Mouse (Mus musculus): ENCODE results near the gene Ptcd2. TPM values are rescaled to one million over a fixed set of nuclear protein-coding genes. Genes with fewer than 3 reads are reported as not detected.
A peak's percentile ranks its signal among the peaks of the same experiment; 100 is the strongest.
"Not testable (repeated sequence)": the region's sequence is repeated elsewhere in the genome, so short reads cannot be mapped to it uniquely, and the experiment has no call there.

The Ptcd2 gene
- polyA plus RNA-seq, 1 experiment, result 8.6 TPM

DNA sequence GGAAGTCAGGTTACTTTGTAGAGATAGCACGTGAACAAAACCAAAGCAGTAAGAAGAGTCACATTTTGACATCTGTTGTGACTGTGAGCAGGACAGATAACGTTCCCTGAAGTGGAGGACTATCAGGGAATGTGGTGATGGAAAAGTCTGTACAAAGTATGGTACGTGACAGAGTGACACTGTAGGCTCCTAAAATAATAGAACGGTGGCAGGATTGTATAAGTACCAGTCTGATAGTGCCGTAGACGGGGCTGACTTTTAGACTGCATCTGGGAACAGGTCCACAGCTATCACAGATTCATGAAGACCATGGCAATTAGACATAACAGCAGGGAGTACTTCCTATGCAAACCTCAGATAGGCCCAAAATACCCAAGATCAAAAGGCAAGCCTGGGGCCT, 3.0 kb downstream of the Ptcd2 start:
- no peaks in the 10 kb centered on the region for H3K27me3 ChIP-seq (replicated peaks)
- no peaks in the 10 kb centered on the region for H3K9me3 ChIP-seq
- TF ChIP-seq FLI1 (IDR thresholded peaks at IDR 0.05; ENCODE audit: low read length) (no peak), GATA1 (IDR thresholded peaks at IDR 0.05; ENCODE audit: borderline replicate concordance, low read length) (no peak)
- peaks cover 65% of the 10 kb centered on the region for H3K36me3 ChIP-seq (replicated peaks; ENCODE audit: low read length)
- peaks cover 86% of the 10 kb centered on the region for H3K4me1 ChIP-seq
- H3K4me3 ChIP-seq (replicated peaks), result no peak overlapping the region

GRCm38 (mm10) chr13:99337510-99337909, 7.0 kb downstream of the Ptcd2 start:
- no peaks in the 10 kb centered on the region for H3K27me3 ChIP-seq (replicated peaks)
- H3K4me3 ChIP-seq (replicated peaks), result peak overlapping the region; percentile 33
- H3K4me1 ChIP-seq, result peaks cover 57% of the 10 kb centered on the region
- no peak for TF ChIP-seq GATA1 (IDR thresholded peaks at IDR 0.05; ENCODE audit: borderline replicate concordance, low read length)
- no peak for TF ChIP-seq FLI1 (IDR thresholded peaks at IDR 0.05; ENCODE audit: low read length)
- H3K36me3 ChIP-seq (replicated peaks; ENCODE audit: low read length), result peaks cover 95% of the 10 kb centered on the region
- no peaks in the 10 kb centered on the region for H3K9me3 ChIP-seq

- TF ChIP-seq FLI1 (IDR thresholded peaks at IDR 0.05; ENCODE audit: low read length), result no peak
- TF ChIP-seq GATA1 (IDR thresholded peaks at IDR 0.05; ENCODE audit: borderline replicate concordance, low read length), result no peak
- H3K36me3 ChIP-seq (replicated peaks; ENCODE audit: low read length), result peaks cover 95% of the 10 kb centered on the region
Observed at GRCm38 (mm10) chr13:99331255-99331654, 13.2 kb downstream of the Ptcd2 start.

DNA sequence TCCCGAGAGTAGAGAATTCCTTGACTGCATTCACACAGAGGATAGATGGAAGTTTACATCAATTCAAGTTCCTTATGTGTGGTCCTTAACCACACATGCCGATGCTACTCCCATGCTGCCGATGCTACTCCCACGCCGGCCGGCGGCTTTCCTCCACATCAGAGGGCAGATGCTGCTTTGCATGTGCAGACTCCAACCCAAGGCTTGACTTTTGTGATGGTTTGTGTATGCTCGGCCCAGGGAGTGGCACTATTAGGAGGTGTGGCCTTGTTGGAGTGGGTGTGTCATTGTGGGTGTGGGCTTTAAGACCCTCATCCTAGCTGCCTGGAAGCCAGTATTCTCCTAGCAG, 20.2 kb downstream of the Ptcd2 start:
- H3K4me3 ChIP-seq (replicated peaks); H3K9me3 ChIP-seq; H3K27me3 ChIP-seq (replicated peaks): not testable (repeated sequence)
- Histone ChIP-seq H3K36me3 (replicated peaks; ENCODE audit: low read length) (peaks cover 95% of the 10 kb centered on the region), H3K4me1 (peaks cover 18% of the 10 kb centered on the region)

More at GRCm38 (mm10) chr13:99331255-99331654, 13.2 kb downstream of the Ptcd2 start:
- no peaks in the 10 kb centered on the region for H3K27me3 ChIP-seq (replicated peaks)
- H3K4me3 ChIP-seq (replicated peaks), result no peak overlapping the region
- peaks cover 3% of the 10 kb centered on the region; the same call in 1 of the 2 replicates for H3K4me1 ChIP-seq
- H3K9me3 ChIP-seq, result no peaks in the 10 kb centered on the region

- no peak overlapping the region for H3K4me3 ChIP-seq (replicated peaks)
- H3K27me3 ChIP-seq (replicated peaks), result no peaks in the 10 kb centered on the region
- H3K4me1 ChIP-seq, result peaks cover 21% of the 10 kb centered on the region
- TF ChIP-seq FLI1 (IDR thresholded peaks at IDR 0.05; ENCODE audit: low read length) (no peak), GATA1 (IDR thresholded peaks at IDR 0.05; ENCODE audit: borderline replicate concordance, low read length) (no peak)
- peaks cover 94% of the 10 kb centered on the region for H3K36me3 ChIP-seq (replicated peaks; ENCODE audit: low read length)
- H3K9me3 ChIP-seq, result no peaks in the 10 kb centered on the region
Observed at GRCm38 (mm10) chr13:99323632-99324336, 20.7 kb downstream of the Ptcd2 start.

DNA sequence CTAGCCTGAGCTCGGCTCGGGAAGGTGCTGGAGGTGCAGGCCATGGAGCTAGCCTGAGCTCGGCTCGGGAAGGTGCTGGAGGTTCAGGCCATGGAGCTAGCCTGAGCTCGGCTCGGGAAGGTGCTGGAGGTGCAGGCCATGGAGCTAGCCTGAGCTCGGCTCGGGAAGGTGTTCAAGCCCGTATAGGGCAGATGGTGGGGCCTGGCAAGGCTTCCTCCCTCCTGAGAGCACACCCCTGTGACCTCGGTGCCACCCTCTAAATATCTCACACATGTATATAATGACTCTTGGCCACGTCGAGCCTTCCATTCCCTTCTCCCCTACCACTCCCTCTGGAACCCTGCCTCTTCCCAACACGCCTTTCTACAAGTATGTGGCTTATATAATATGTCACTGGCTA, 21.6 kb downstream of the Ptcd2 start:
- not testable (repeated sequence) for H3K9me3 ChIP-seq; H3K4me3 ChIP-seq (replicated peaks); H3K27me3 ChIP-seq (replicated peaks)
- Histone ChIP-seq H3K36me3 (replicated peaks; ENCODE audit: low read length) (peaks cover 91% of the 10 kb centered on the region), H3K4me1 (peaks cover 29% of the 10 kb centered on the region)

GRCm38 (mm10) chr13:99320453-99320852, 24.1 kb downstream of the Ptcd2 start:
- H3K4me3 ChIP-seq (replicated peaks), result no peak overlapping the region
- TF ChIP-seq GATA1 (IDR thresholded peaks at IDR 0.05; ENCODE audit: borderline replicate concordance, low read length) (no peak), FLI1 (IDR thresholded peaks at IDR 0.05; ENCODE audit: low read length) (no peak)
- no peaks in the 10 kb centered on the region for H3K9me3 ChIP-seq
- peaks cover 72% of the 10 kb centered on the region for H3K36me3 ChIP-seq (replicated peaks; ENCODE audit: low read length)
- peaks cover 51% of the 10 kb centered on the region for H3K4me1 ChIP-seq
- no peaks in the 10 kb centered on the region for H3K27me3 ChIP-seq (replicated peaks)

DNA sequence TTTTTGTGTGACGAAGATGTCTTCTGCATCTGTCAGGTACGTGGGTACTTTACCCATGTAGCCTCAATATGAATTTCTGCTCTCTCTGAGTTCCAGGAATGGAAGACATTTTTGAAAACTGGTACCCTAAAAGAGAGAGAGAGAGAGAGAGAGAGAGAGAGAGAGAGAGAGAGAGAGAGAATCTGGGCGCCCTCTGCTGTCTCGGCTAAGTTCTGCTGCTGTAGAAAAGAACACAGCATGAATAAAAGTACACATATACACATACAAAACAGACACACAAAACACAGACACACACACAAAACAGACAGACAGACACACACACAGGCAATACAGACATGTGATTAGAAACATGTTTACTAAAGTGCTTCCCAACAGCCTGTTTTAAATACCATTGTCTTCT, 27.4 kb downstream of the Ptcd2 start:
- TF ChIP-seq FLI1 (IDR thresholded peaks at IDR 0.05; ENCODE audit: low read length), result no peak
- Histone ChIP-seq H3K4me3 (replicated peaks) (no peak overlapping the region), H3K27me3 (replicated peaks) (no peaks in the 10 kb centered on the region), H3K4me1 (peaks cover 66% of the 10 kb centered on the region), H3K36me3 (replicated peaks; ENCODE audit: low read length) (peaks cover 41% of the 10 kb centered on the region), H3K9me3 (no peaks in the 10 kb centered on the region)

- Histone ChIP-seq H3K27me3 (replicated peaks) (no peaks in the 10 kb centered on the region), H3K9me3 (no peaks in the 10 kb centered on the region), H3K36me3 (replicated peaks; ENCODE audit: low read length) (peaks cover 34% of the 10 kb centered on the region), H3K4me3 (replicated peaks) (no peak overlapping the region), H3K4me1 (peaks cover 66% of the 10 kb centered on the region)
- TF ChIP-seq FLI1 (IDR thresholded peaks at IDR 0.05; ENCODE audit: low read length), result no peak
- no peak for TF ChIP-seq GATA1 (IDR thresholded peaks at IDR 0.05; ENCODE audit: borderline replicate concordance, low read length)
Observed at GRCm38 (mm10) chr13:99316366-99316765, 28.1 kb downstream of the Ptcd2 start.

- H3K36me3 ChIP-seq (replicated peaks; ENCODE audit: low read length), result peaks cover 17% of the 10 kb centered on the region
- H3K4me3 ChIP-seq (replicated peaks), result no peak overlapping the region
- peaks cover 66% of the 10 kb centered on the region for H3K4me1 ChIP-seq
- peaks cover 9% of the 10 kb centered on the region for H3K9me3 ChIP-seq
- TF ChIP-seq FLI1 (IDR thresholded peaks at IDR 0.05; ENCODE audit: low read length), result no peak
- TF ChIP-seq GATA1 (IDR thresholded peaks at IDR 0.05; ENCODE audit: borderline replicate concordance, low read length), result no peak
- H3K27me3 ChIP-seq (replicated peaks), result peaks cover 2% of the 10 kb centered on the region
Observed at GRCm38 (mm10) chr13:99314657-99315181, 29.8 kb downstream of the Ptcd2 start.

- TF ChIP-seq FLI1 (IDR thresholded peaks at IDR 0.05; ENCODE audit: low read length) (no peak), GATA1 (IDR thresholded peaks at IDR 0.05; ENCODE audit: borderline replicate concordance, low read length) (no peak)
- H3K36me3 ChIP-seq (replicated peaks; ENCODE audit: low read length), result peaks cover 11% of the 10 kb centered on the region
- H3K9me3 ChIP-seq, result peaks cover 13% of the 10 kb centered on the region
- H3K27me3 ChIP-seq (replicated peaks), result peaks cover 2% of the 10 kb centered on the region
- peaks cover 64% of the 10 kb centered on the region for H3K4me1 ChIP-seq
- H3K4me3 ChIP-seq (replicated peaks), result no peak overlapping the region
Observed at GRCm38 (mm10) chr13:99314098-99314497, 30.4 kb downstream of the Ptcd2 start.
